In genomic region chr8:71741687-71742114, GRCm38 (mm10) we compare ENCODE assay signal across 8 mouse cellular contexts. TPM values are rescaled to one million over a fixed set of nuclear protein-coding genes. Genes with fewer than 3 reads are reported as not detected.
DNase-seq lines count a peak whose midpoint lies in the region; ATAC-seq lines count a peak whose summit lies in the region.

No protein-coding gene starts in this region.

- peak overlapping the region; percentile 5 for H3K4me3 ChIP-seq in heart, embryonic 16.5 days (ENCODE audit: low read length)
- H3K4me3 ChIP-seq in forebrain, embryonic 11.5 days (ENCODE audit: low read depth, low read length), result peak overlapping the region; percentile 14; the same call in 1 of the 2 replicates

- H3K4me2 ChIP-seq in heart, embryonic 16.5 days (ENCODE audit: low read depth, low read length), result peak overlapping the region; percentile 50
- peak overlapping the region; percentile 38 for H3K4me2 ChIP-seq in forebrain, embryonic 11.5 days (ENCODE audit: low read depth, low read length, severe bottlenecking)

- no peaks in the 10 kb centered on the region for H3K36me3 ChIP-seq in heart, embryonic 16.5 days (ENCODE audit: control insufficient read depth, insufficient read depth)
- no peaks in the 10 kb centered on the region for H3K36me3 ChIP-seq in forebrain, embryonic 11.5 days (ENCODE audit: control insufficient read depth, insufficient read depth, low read length)

- DNase-seq in heart, adult 8-10 months (ENCODE audit: low spot score), result no peak
- DNase-seq in forebrain, embryonic 11.5 days (ENCODE audit: low spot score), result peak; percentile 53
- peak; percentile 53 to 64 for DNase-seq in kidney, postnatal 4 days
- DNase-seq in mesoderm, embryonic 11.5 days (ENCODE audit: low read depth, low spot score), result peak; percentile 49
- DNase-seq in spleen, adult 18-20 months, result no peak
- no peak for DNase-seq in spleen, postnatal 14 days (ENCODE audit: low spot score in 2 of 2)
- no peak for DNase-seq in layer of hippocampus, adult 9-11 months

- 0 out of 2 replicates have a peak, but pooled peaks have one; percentile 14 for ATAC-seq in heart, embryonic 16.5 days (replicated peaks; ENCODE audit: extremely low read depth, insufficient read depth, low FRiP score)
- ATAC-seq in forebrain, embryonic 11.5 days (replicated peaks; ENCODE audit: low FRiP score), result peak; percentile 71

- 8% methylated on average over 19 of the region's 19 CpGs for WGBS in heart, embryonic 16.5 days
- 4% methylated on average over 19 of the region's 19 CpGs for WGBS in forebrain, embryonic 11.5 days

- H3K9ac ChIP-seq in heart, embryonic 16.5 days (ENCODE audit: low read length), result no peak overlapping the region
- H3K9ac ChIP-seq in forebrain, embryonic 11.5 days (ENCODE audit: low read length), result no peak overlapping the region

- H3K4me1 ChIP-seq in heart, embryonic 16.5 days (ENCODE audit: control insufficient read depth, insufficient read depth, low read length), result peaks cover 6% of the 10 kb centered on the region
- H3K4me1 ChIP-seq in forebrain, embryonic 11.5 days (replicated peaks; ENCODE audit: control insufficient read depth, insufficient read depth, low read length), result peaks cover 3% of the 10 kb centered on the region; the same call in 1 of the 2 replicates

- no peaks in the 10 kb centered on the region for H3K9me3 ChIP-seq in heart, embryonic 16.5 days (replicated peaks; ENCODE audit: control insufficient read depth, low read length)
- no peaks in the 10 kb centered on the region for H3K9me3 ChIP-seq in forebrain, embryonic 11.5 days (ENCODE audit: control insufficient read depth, low read length)

- H3K27ac ChIP-seq in heart, embryonic 16.5 days (ENCODE audit: low read length), result no peak overlapping the region
- H3K27ac ChIP-seq in forebrain, embryonic 11.5 days (ENCODE audit: low read depth, low read length), result no peak overlapping the region

- no peaks in the 10 kb centered on the region for H3K27me3 ChIP-seq in heart, embryonic 16.5 days (ENCODE audit: control insufficient read depth, insufficient read depth, low read length)
- H3K27me3 ChIP-seq in forebrain, embryonic 11.5 days (ENCODE audit: control insufficient read depth, insufficient read depth, low read length), result no peaks in the 10 kb centered on the region

RNA-seq across cellular contexts. Expression of gene Fcho1, which starts 16.2 kb away (rescaled TPM):
- polyA plus RNA-seq in heart, embryonic 16.5 days (2015; fragmentation: Nextera tagmentation; extraction: Ambion mirVana), result 7.6 and 20.4 TPM in 2 replicates
- 1 to 10 TPM in 1 of 4 experiments, under 1 TPM in 3; 0.14 to 1.5 (median 0.68) TPM for total RNA-seq in heart, adult 8-10 months (2022)
- polyA plus RNA-seq in forebrain, embryonic 11.5 days (2014; fragmentation: Nextera tagmentation; extraction: Ambion mirVana), result 21.3 and 23.2 TPM in 2 replicates

RNA-seq across cellular contexts. Expression of gene B3gnt3, which starts 40.1 kb away (rescaled TPM):
- 4.0 and 4.3 TPM in 2 replicates for polyA plus RNA-seq in heart, embryonic 16.5 days (2015; fragmentation: Nextera tagmentation; extraction: Ambion mirVana)
- 1 to 10 TPM; 4.0 to 6.9 (median 5.3) TPM for total RNA-seq in heart, adult 8-10 months (2022)
- 0.51 and 0.64 TPM in 2 replicates for polyA plus RNA-seq in forebrain, embryonic 11.5 days (2014; fragmentation: Nextera tagmentation; extraction: Ambion mirVana)

RNA-seq across cellular contexts. Expression of gene Insl3, which starts 52.7 kb away (rescaled TPM):
- 2.1 and 3.4 TPM in 2 replicates for polyA plus RNA-seq in heart, embryonic 16.5 days (2015; fragmentation: Nextera tagmentation; extraction: Ambion mirVana)
- 1 to 10 TPM; 2.2 to 4.6 (median 2.5) TPM for total RNA-seq in heart, adult 8-10 months (2022)
- polyA plus RNA-seq in forebrain, embryonic 11.5 days (2014; fragmentation: Nextera tagmentation; extraction: Ambion mirVana), result not detected in 2 replicates

Comparison
In these comparisons a context has a peak if more than half of its experiments do, and no peak if none do; other contexts are left out.
1. DNase-seq: peak in forebrain, embryonic 11.5 days (single experiment), kidney, postnatal 4 days (2 of 2) and mesoderm, embryonic 11.5 days (single experiment); none in heart, adult 8-10 months (single experiment), spleen, adult 18-20 months (0 of 2), spleen, postnatal 14 days (0 of 2) and layer of hippocampus, adult 9-11 months (single experiment).